Mouse (Mus musculus) CH12.LX (cell line): ENCODE data around the gene Olfr1443. TPM values are rescaled to one million over a fixed set of nuclear protein-coding genes. Genes with fewer than 3 reads are reported as not detected.

Source experiments
- DNase-seq: peaks from one replicate; pipeline ENCODE4 v3.0.0-alpha.2; 2013; ENCODE audit errors: extremely low read depth
- H3K27ac ChIP-seq: 2 replicates; pipeline ENCODE4 v1.5.1; 2012; ENCODE audit warnings: low read depth, mild to moderate bottlenecking, control low read depth, moderate library complexity; ENCODE audit not compliant: insufficient read depth
- H3K27me3 ChIP-seq: replicated peaks from 2 replicates; pipeline ENCODE3; 2012; ENCODE audit warnings: inconsistent platforms
- H3K36me3 ChIP-seq, 2 experiments: replicated peaks in 1 of 2; 2 replicates each; pipeline versions ENCODE3 to v1.6.1; 2012; ENCODE audit warnings: inconsistent platforms in 1 of 2, low read length in 1 of 2, mild to moderate bottlenecking in 1 of 2, mixed read lengths in 1 of 2, moderate library complexity in 1 of 2; ENCODE audit not compliant: control insufficient read depth in 1 of 2, insufficient read depth in 1 of 2
- H3K4me1 ChIP-seq, 2 experiments: 2 replicates each; pipeline ENCODE4 v1.6.1; 2012; ENCODE audit warnings: inconsistent platforms in 1 of 2, moderate library complexity in 1 of 2; ENCODE audit not compliant: insufficient read depth in 2 of 2, control insufficient read depth in 1 of 2
- H3K4me2 ChIP-seq: 2 replicates; pipeline ENCODE4 v1.6.1; 2012; ENCODE audit warnings: low read depth, mild to moderate bottlenecking, control low read depth; ENCODE audit not compliant: poor library complexity, insufficient read depth, severe bottlenecking
- H3K4me3 ChIP-seq, 3 experiments: fragments of 150-350 bp in 1 of 3; sonication (generic) in 1 of 3; replicated peaks in 1 of 3; 2 replicates each; pipeline versions ENCODE3 to v1.5.1; 2011 to 2012; ENCODE audit warnings: low read depth in 2 of 3, low read length in 2 of 3, mild to moderate bottlenecking in 2 of 3, moderate library complexity in 2 of 3, control low read depth in 1 of 3, improper control_type of control experiment in 1 of 3, inconsistent platforms in 1 of 3, mixed read lengths in 1 of 3; ENCODE audit not compliant: poor library complexity in 1 of 3
- H3K79me2 ChIP-seq: replicated peaks from 2 replicates; pipeline ENCODE4 v1.6.1; 2012; ENCODE audit warnings: mild to moderate bottlenecking, moderate library complexity; ENCODE audit not compliant: control insufficient read depth, poor library complexity, insufficient read depth, severe bottlenecking; ENCODE audit errors: extremely low read depth
- H3K9ac ChIP-seq: 2 replicates; pipeline ENCODE4 v1.6.1; 2012; ENCODE audit warnings: low read depth, mild to moderate bottlenecking, control low read depth, moderate library complexity; ENCODE audit not compliant: insufficient read depth
- H3K9me3 ChIP-seq: replicated peaks from 2 replicates; pipeline ENCODE3; 2012; ENCODE audit warnings: low read length, inconsistent platforms, mixed read lengths
- BHLHE40 ChIP-seq: IDR thresholded peaks from 2 replicates; pipeline ENCODE4 v1.6.1; 2011; ENCODE audit warnings: mild to moderate bottlenecking, low read depth, low read length, improper control_type of control experiment
- CHD2 ChIP-seq: IDR thresholded peaks from 2 replicates; pipeline ENCODE4 v1.6.1; 2011; ENCODE audit warnings: low read length, improper control_type of control experiment
- CTCF ChIP-seq, 2 experiments: IDR thresholded peaks in 1 of 2; conservative IDR thresholded peaks in 1 of 2; 2 replicates each; pipeline ENCODE4 v1.5.1; 2011 to 2012; ENCODE audit warnings: low read depth in 2 of 2, low read length in 2 of 2, improper control_type of control experiment in 1 of 2, inconsistent platforms in 1 of 2, mild to moderate bottlenecking in 1 of 2, moderate library complexity in 1 of 2
- E2F4 ChIP-seq: IDR thresholded peaks from 2 replicates; pipeline ENCODE4 v1.6.1; 2011; ENCODE audit warnings: low read depth, low read length, improper control_type of control experiment; ENCODE audit not compliant: insufficient replicate concordance
- EP300 ChIP-seq: IDR thresholded peaks from 2 replicates; pipeline ENCODE4 v1.6.1; 2011; ENCODE audit warnings: low read length, improper control_type of control experiment
- GABPA ChIP-seq: IDR thresholded peaks from 2 replicates; pipeline ENCODE4 v1.6.1; 2012; ENCODE audit warnings: low read depth, low read length, improper control_type of control experiment, inconsistent platforms; ENCODE audit not compliant: insufficient replicate concordance
- HCFC1 ChIP-seq: IDR thresholded peaks from 2 replicates; pipeline ENCODE4 v1.6.1; 2012; ENCODE audit warnings: low read depth, mild to moderate bottlenecking, inconsistent platforms, low read length, improper control_type of control experiment
- IRF4 ChIP-seq: IDR thresholded peaks from 2 replicates; pipeline ENCODE4 v1.6.1; 2014; ENCODE audit warnings: low read depth, mild to moderate bottlenecking, inconsistent platforms, low read length, improper control_type of control experiment
- JUND ChIP-seq: conservative IDR thresholded peaks from 2 replicates; pipeline ENCODE4 v1.6.1; 2011; ENCODE audit warnings: low read depth, low read length, improper control_type of control experiment
- MAFK ChIP-seq: IDR thresholded peaks from 2 replicates; pipeline ENCODE4 v1.6.1; 2011; ENCODE audit warnings: low read length, improper control_type of control experiment; ENCODE audit not compliant: insufficient replicate concordance
- MEF2A ChIP-seq: IDR thresholded peaks from 2 replicates; pipeline ENCODE4 v1.6.1; 2014; ENCODE audit warnings: low read depth, mild to moderate bottlenecking, inconsistent platforms, low read length, improper control_type of control experiment, borderline replicate concordance
- MYC ChIP-seq: IDR thresholded peaks from 2 replicates; pipeline ENCODE4 v1.6.1; 2011; ENCODE audit warnings: low read depth, mild to moderate bottlenecking, improper control_type of control experiment, low read length
- POLR2A ChIP-seq: IDR thresholded peaks from 2 replicates; pipeline ENCODE4 v1.6.1; 2011; ENCODE audit warnings: low read depth, mild to moderate bottlenecking, improper control_type of control experiment, low read length
- SIN3A ChIP-seq: IDR thresholded peaks from 2 replicates; pipeline ENCODE4 v1.6.1; 2012; ENCODE audit warnings: low read length, improper control_type of control experiment, inconsistent platforms
- SMC3 ChIP-seq: IDR thresholded peaks from 2 replicates; pipeline ENCODE4 v1.6.1; 2011; ENCODE audit warnings: low read depth, low read length, improper control_type of control experiment
- USF1 ChIP-seq: IDR thresholded peaks from 2 replicates; pipeline ENCODE4 v1.6.1; 2014; ENCODE audit warnings: low read depth, mild to moderate bottlenecking, inconsistent platforms, low read length, improper control_type of control experiment
- USF2 ChIP-seq: conservative IDR thresholded peaks from 2 replicates; pipeline ENCODE4 v1.6.1; 2011; ENCODE audit warnings: low read depth, low read length, improper control_type of control experiment
- ZC3H11A ChIP-seq: IDR thresholded peaks from 2 replicates; pipeline ENCODE4 v1.6.1; 2012; ENCODE audit warnings: low read depth, mild to moderate bottlenecking, inconsistent platforms, low read length, improper control_type of control experiment
- ZKSCAN1 ChIP-seq: IDR thresholded peaks from 2 replicates; pipeline ENCODE4 v1.6.1; 2012; ENCODE audit warnings: low read depth, inconsistent platforms, low read length, improper control_type of control experiment, borderline replicate concordance
- ZMIZ1 ChIP-seq: IDR thresholded peaks from 2 replicates; pipeline ENCODE4 v1.6.1; 2012; ENCODE audit warnings: low read depth, mild to moderate bottlenecking, inconsistent platforms, low read length, improper control_type of control experiment
- dilution Hi-C: fragments of 300-500 bp; cut with MboI; formaldehyde crosslinking; loops from 2 replicates; pipeline ENCODE4 v1.14.3; 2020; ENCODE audit warnings: low sequenced_read_pairs; ENCODE audit not compliant: extremely low pct_unique_long_range_greater_than_20kb, extremely low pct_ligation_motif_present
- in situ Hi-C: fragments of 300-500 bp; cut with MboI; formaldehyde crosslinking; loops from 3 replicates; pipeline ENCODE4 v1.14.3; 2019; ENCODE audit warnings: low sequenced_read_pairs, low pct_ligation_motif_present, low pct_unique_long_range_greater_than_20kb, mixed read lengths
- polyA plus RNA-seq: library from polyadenylated mRNA; unstranded; fragments of >175 nt; gene quantifications from 2 replicates; pipeline ENCODE4 v1.2.1, GENCODE M21; 2012; ENCODE audit warnings: low read depth; ENCODE audit not compliant: insufficient read length
- total RNA-seq, 2 experiments: library from RNA; depleted of rRNA; stranded (reverse); fragments of 300-350 nt in 1 of 2; fragments of >200 nt in 1 of 2; gene quantifications; 2 replicates each; pipeline ENCODE4 v1.2.3; 2012 to 2014

Gene Olfr1443
- total and polyA plus RNA-seq, 3 experiments, result not detected

GRCm38 (mm10) chr19:12670139-12670538 lies 7.8 kb upstream of the Olfr1443 start, which contains the start of gene Olfr1442:
Olfr1442 (plus strand) TSS chr19:12670439.
- Histone ChIP-seq H3K9me3 (no peaks in the 10 kb centered on the region), H3K4me2 (no peak within 1 kb of the TSS), H3K4me1 (no peaks in the 10 kb centered on the region), H3K27me3 (no peaks in the 10 kb centered on the region), H3K4me3 (no peak within 1 kb of the TSS), H3K36me3 (no peaks in the 10 kb centered on the region), H3K27ac (no peak within 1 kb of the TSS), H3K79me2 (no peaks in the 10 kb centered on the region), H3K9ac (no peak within 1 kb of the TSS)
- in situ Hi-C loops (no loop called here), dilution Hi-C loops (no loop called here)
- DNase-seq, result no peak
- TF ChIP-seq MYC, result no peak
- no peak for TF ChIP-seq ZC3H11A
- no peak for TF ChIP-seq ZKSCAN1
- TF ChIP-seq CHD2, result no peak
- TF ChIP-seq USF2, result no peak
- TF ChIP-seq IRF4, result no peak
- TF ChIP-seq MAFK, result no peak
- TF ChIP-seq JUND, result no peak
- TF ChIP-seq HCFC1, result no peak
- no peak for TF ChIP-seq CTCF (conservative IDR thresholded peaks at IDR 0.05 in 1 of 2, IDR thresholded peaks at IDR 0.05 in 1 of 2; ENCODE audit: low read depth in 2 of 2, low read length in 2 of 2)
- no peak for TF ChIP-seq BHLHE40
- no peak for TF ChIP-seq SIN3A
- no peak for TF ChIP-seq POLR2A
- TF ChIP-seq MEF2A, result no peak
- TF ChIP-seq USF1, result no peak
- no peak for TF ChIP-seq SMC3
- no peak for TF ChIP-seq ZMIZ1
- TF ChIP-seq E2F4, result no peak
- no peak for TF ChIP-seq EP300
- no peak for TF ChIP-seq GABPA

- Histone ChIP-seq H3K27ac (no peak overlapping the region), H3K79me2 (no peaks in the 10 kb centered on the region), H3K4me2 (no peak overlapping the region), H3K9ac (no peak overlapping the region), H3K4me3 (no peak overlapping the region), H3K27me3 (no peaks in the 10 kb centered on the region), H3K36me3 (no peaks in the 10 kb centered on the region), H3K4me1 (no peaks in the 10 kb centered on the region), H3K9me3 (no peaks in the 10 kb centered on the region)
- TF ChIP-seq MYC, result no peak
- no peak for TF ChIP-seq USF1
- TF ChIP-seq E2F4, result no peak
- dilution Hi-C loops, result no loop called here
- in situ Hi-C loops, result no loop called here
- DNase-seq, result no peak
Measured at GRCm38 (mm10) chr19:12671051-12671450, 6.9 kb upstream of the Olfr1443 start.
